Mouse (Mus musculus) CD4-positive helper T cell, adult 2 months (primary cell): ENCODE results near the gene Dlgap1.
"Not testable (repeated sequence)": the region's sequence is repeated elsewhere in the genome, so short reads cannot be mapped to it uniquely, and the experiment has no call there.

ENCODE experiments used
- DNase-seq: peaks from one replicate; pipeline ENCODE4 v3.0.0-alpha.2; 2012; ENCODE audit warnings: low read depth, missing footprints, low spot score

Dlgap1 gene

GRCm38 (mm10) chr17:70806600-70806999 is 837.7 kb downstream of the Dlgap1 start:
- DNase-seq = no peak

GRCm38 (mm10) chr17:70807885-70808284 is 839.0 kb downstream of the Dlgap1 start:
- no peak for DNase-seq

- DNase-seq = no peak
Observed at GRCm38 (mm10) chr17:70808837-70809236, 840.0 kb downstream of the Dlgap1 start.

- DNase-seq = no peak
Observed at GRCm38 (mm10) chr17:70809776-70810175, 840.9 kb downstream of the Dlgap1 start.

- no peak for DNase-seq
Observed at GRCm38 (mm10) chr17:70810795-70811194, 841.9 kb downstream of the Dlgap1 start.

GRCm38 (mm10) chr17:70815001-70815400 is 846.1 kb downstream of the Dlgap1 start:
- no peak for DNase-seq

GRCm38 (mm10) chr17:70817862-70818451 is 849.1 kb downstream of the Dlgap1 start:
- DNase-seq = no peak

GRCm38 (mm10) chr17:70823083-70823482 is 854.2 kb downstream of the Dlgap1 start:
- DNase-seq = no peak

GRCm38 (mm10) chr17:70826227-70826626 is 857.4 kb downstream of the Dlgap1 start:
- no peak for DNase-seq

GRCm38 (mm10) chr17:70827463-70828179 is 858.7 kb downstream of the Dlgap1 start:
- not testable (repeated sequence) for DNase-seq

GRCm38 (mm10) chr17:70828180-70828528 is 859.3 kb downstream of the Dlgap1 start:
- DNase-seq = no peak

- no peak for DNase-seq
Observed at GRCm38 (mm10) chr17:70828569-70828968, 859.7 kb downstream of the Dlgap1 start.

- DNase-seq = no peak
Observed at GRCm38 (mm10) chr17:70829217-70829616, 860.3 kb downstream of the Dlgap1 start.

GRCm38 (mm10) chr17:70829943-70830715 is 861.3 kb downstream of the Dlgap1 start:
- no peak for DNase-seq

GRCm38 (mm10) chr17:70831591-70831990 is 862.7 kb downstream of the Dlgap1 start:
- no peak for DNase-seq

GRCm38 (mm10) chr17:70832544-70832943 is 863.7 kb downstream of the Dlgap1 start:
- no peak for DNase-seq

GRCm38 (mm10) chr17:70834430-70834965 is 865.6 kb downstream of the Dlgap1 start:
- no peak for DNase-seq

GRCm38 (mm10) chr17:70835071-70835790 is 866.4 kb downstream of the Dlgap1 start:
- DNase-seq = peak; percentile 23

GRCm38 (mm10) chr17:70836820-70837219 is 867.9 kb downstream of the Dlgap1 start:
- DNase-seq = no peak

- DNase-seq = not testable (repeated sequence)
Observed at GRCm38 (mm10) chr17:70837474-70837873, 868.6 kb downstream of the Dlgap1 start.

GRCm38 (mm10) chr17:70838031-70838430 is 869.2 kb downstream of the Dlgap1 start:
- DNase-seq = no peak

GRCm38 (mm10) chr17:70838533-70838932 is 869.7 kb downstream of the Dlgap1 start:
- DNase-seq = no peak
